Mouse (Mus musculus) right cerebral cortex, adult 2 months (tissue): ENCODE measurements around the gene Tiam1.
A peak's percentile ranks its signal among the peaks of the same experiment; 100 is the strongest.

ENCODE experiments used
- DNase-seq, 2 experiments: peaks; one replicate each; pipeline ENCODE4 v3.0.0; 2021 to 2022; ENCODE audit warnings: low spot score in 2 of 2

The Tiam1 gene

GRCm38 (mm10) chr16:89954114-89954513, 189.5 kb downstream of the Tiam1 start:
- no peak for DNase-seq

- no peak for DNase-seq
Observed at GRCm38 (mm10) chr16:89952821-89953220, 190.7 kb downstream of the Tiam1 start.

- DNase-seq: no peak
Observed at GRCm38 (mm10) chr16:89950754-89951153, 192.8 kb downstream of the Tiam1 start.

GRCm38 (mm10) chr16:89950251-89950650, 193.3 kb downstream of the Tiam1 start:
- no peak for DNase-seq

GRCm38 (mm10) chr16:89948040-89948439, 195.5 kb downstream of the Tiam1 start:
- no peak for DNase-seq

GRCm38 (mm10) chr16:89946816-89947215, 196.8 kb downstream of the Tiam1 start:
- no peak for DNase-seq

- no peak for DNase-seq
Observed at GRCm38 (mm10) chr16:89944604-89945283, 198.8 kb downstream of the Tiam1 start.

GRCm38 (mm10) chr16:89944050-89944449, 199.5 kb downstream of the Tiam1 start:
- no peak for DNase-seq

- DNase-seq: no peak
Observed at GRCm38 (mm10) chr16:89943267-89943971, 200.2 kb downstream of the Tiam1 start.

- DNase-seq: no peak
Observed at GRCm38 (mm10) chr16:89940696-89941095, 202.9 kb downstream of the Tiam1 start.

GRCm38 (mm10) chr16:89938277-89938676, 205.3 kb downstream of the Tiam1 start:
- no peak for DNase-seq

GRCm38 (mm10) chr16:89936571-89936970, 207.0 kb downstream of the Tiam1 start:
- no peak for DNase-seq

- no peak for DNase-seq
Observed at GRCm38 (mm10) chr16:89935398-89935797, 208.2 kb downstream of the Tiam1 start.

GRCm38 (mm10) chr16:89934616-89935015, 209.0 kb downstream of the Tiam1 start:
- no peak for DNase-seq

GRCm38 (mm10) chr16:89933976-89934375, 209.6 kb downstream of the Tiam1 start:
- DNase-seq: no peak

- no peak for DNase-seq
Observed at GRCm38 (mm10) chr16:89928611-89929010, 215.0 kb downstream of the Tiam1 start.

- DNase-seq: no peak
Observed at GRCm38 (mm10) chr16:89924249-89924890, 219.2 kb downstream of the Tiam1 start.

- no peak for DNase-seq
Observed at GRCm38 (mm10) chr16:89923311-89923710, 220.3 kb downstream of the Tiam1 start.

- no peak for DNase-seq
Observed at GRCm38 (mm10) chr16:89922458-89922857, 221.1 kb downstream of the Tiam1 start.

- DNase-seq: peak; percentile 60 to 65
Observed at GRCm38 (mm10) chr16:89921370-89921769, 222.2 kb downstream of the Tiam1 start.

GRCm38 (mm10) chr16:89920417-89920816, 223.2 kb downstream of the Tiam1 start:
- DNase-seq: no peak

- no peak for DNase-seq
Observed at GRCm38 (mm10) chr16:89917404-89917803, 226.2 kb downstream of the Tiam1 start.

- DNase-seq: no peak
Observed at GRCm38 (mm10) chr16:89914946-89915345, 228.6 kb downstream of the Tiam1 start.
